Mouse (Mus musculus): ENCODE measurements around the gene Tyrobp.
A peak's percentile ranks its signal among the peaks of the same experiment; 100 is the strongest.

The Tyrobp gene

DNA sequence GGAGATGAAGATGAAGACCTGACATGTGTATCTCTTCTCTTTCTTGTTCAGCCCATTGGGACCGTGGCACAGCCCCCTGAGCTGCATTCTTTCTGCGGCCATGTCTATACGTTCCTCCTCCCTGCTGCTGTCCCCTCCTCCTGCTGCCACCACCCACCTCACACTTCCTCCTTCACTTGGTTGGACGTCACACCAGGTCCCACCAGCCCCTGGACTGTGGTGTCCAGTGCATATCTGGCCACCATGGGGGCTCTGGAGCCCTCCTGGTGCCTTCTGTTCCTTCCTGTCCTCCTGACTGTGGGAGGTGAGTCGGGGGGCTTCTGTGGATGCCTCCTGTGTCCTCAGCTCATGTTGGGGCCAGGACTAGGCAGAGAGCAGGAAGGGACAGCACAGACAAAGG, at the start of gene Tyrobp:
Gene Tyrobp, plus strand, starts transcription at position 165 of the 400 bp plus-strand sequence.
- DNase-seq: peak; percentile 20

DNA sequence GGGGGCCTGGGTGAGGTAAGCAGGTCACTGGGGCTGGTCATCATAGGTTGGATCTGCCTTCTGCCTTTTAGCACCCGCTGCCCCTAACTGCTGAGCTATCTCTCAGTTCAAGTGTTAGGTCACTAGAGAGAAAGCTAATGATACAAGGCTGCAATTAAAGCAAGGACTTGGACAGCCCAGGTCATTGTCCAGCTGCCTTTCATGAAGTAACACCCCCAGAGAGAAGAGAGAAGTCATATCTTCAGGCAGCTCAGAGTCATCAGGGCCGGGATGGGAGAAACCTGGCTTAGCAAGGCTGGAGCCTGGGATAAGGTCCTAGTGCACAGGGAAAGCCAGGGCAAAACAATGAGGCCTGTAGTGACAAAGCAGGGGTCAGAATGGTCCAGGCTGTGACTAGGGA, 46.1 kb upstream of the Tyrobp start:
- DNase-seq: no peak

DNA sequence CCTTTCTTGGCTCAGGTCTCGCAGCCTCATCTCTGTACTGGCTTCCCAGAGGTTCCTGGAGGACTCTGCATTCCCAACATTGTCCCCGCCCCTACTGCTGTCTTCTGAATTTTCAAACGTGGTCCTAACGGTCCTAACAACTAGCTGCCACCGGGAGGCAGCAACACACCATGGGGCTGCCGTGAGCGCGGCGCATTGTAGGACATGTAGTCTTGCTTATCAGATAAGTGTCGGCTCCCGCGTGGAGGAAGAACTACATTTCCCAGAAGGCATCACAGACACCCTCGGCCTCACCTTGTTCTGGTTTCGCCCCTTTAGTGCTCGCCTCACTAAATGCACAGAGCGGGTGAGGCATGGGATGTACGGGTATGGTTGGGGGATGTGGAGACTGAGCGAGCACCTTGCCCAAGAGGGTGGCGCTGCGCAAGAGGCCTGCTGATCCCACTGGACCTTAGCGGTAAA, 40.0 kb upstream of the Tyrobp start:
- DNase-seq: peak; percentile 89

DNA sequence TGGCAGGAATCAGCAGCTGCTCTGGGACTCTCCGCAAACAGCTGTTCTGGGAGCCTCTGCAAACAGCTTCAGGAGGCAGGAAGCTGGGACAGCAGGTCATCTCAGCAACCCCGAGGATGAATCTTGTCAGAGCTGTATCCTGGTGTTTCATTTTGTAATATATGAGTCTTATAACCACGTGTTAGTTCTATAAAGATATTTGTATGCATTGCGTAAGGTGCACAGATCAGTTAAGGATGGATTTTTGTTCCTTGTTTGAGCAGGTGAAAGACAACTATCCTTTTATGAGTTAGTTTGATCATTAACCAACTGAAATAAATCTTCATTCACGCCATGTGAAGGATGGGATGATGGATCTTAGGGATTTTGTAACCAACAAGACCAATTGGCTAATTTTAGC, 33.5 kb upstream of the Tyrobp start:
- DNase-seq: no peak

DNA sequence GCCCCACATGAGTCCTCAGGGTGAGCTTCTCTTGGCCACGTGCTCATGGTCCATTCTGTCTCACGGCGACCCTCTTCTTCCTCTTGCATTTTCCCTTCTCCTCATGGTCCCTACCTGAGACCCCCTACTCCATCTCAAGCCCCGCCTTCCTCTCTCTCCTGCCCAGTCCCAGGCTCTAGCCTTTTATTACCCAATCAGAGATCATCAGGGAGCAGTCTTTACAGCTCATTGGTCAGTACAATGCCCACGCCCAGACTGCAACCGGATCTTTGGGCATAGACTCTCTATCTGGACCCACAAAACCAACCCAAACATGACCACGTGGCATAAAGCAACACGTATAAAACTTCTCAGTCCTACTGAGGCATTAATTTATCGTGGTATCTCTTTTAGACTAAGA, 29.5 kb upstream of the Tyrobp start:
- DNase-seq: no peak

DNA sequence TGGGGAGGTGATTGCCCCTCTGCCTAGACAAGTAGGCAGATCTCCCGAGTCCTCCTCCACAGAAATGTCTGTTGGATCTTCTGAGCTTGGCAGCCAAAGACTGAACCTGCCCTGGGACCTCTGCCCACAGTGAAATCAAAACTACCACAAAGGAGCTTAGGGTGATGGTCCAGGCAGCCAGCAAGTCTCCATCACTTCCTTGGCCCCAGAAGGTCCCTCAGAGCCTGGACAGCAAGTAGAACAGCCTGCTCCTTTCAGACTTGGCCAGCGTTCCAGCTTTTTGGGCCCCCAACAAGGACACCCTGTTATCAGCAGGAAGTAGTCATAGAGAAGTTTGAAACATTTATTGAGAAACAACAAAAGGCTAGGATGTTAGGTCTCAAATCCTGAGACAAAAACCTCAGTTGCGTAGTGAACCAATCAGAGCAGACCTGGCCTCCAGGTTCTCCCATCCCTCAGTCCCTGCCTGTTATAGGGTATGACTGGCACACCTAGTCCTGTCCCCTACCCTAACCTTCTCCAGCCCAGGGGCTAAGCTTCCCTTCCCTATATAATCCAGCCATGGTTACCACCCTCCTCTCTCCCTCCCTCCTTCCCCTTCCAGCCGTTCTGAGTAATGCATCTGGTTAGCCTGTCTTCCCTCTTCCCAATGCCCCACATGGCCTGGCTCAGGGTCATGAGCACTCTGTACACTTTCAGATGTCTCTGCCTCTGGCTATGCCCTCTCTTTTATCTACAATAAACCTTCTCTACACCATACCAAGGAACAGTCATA, 20.6 kb upstream of the Tyrobp start:
- peak; percentile 22 for DNase-seq

DNA sequence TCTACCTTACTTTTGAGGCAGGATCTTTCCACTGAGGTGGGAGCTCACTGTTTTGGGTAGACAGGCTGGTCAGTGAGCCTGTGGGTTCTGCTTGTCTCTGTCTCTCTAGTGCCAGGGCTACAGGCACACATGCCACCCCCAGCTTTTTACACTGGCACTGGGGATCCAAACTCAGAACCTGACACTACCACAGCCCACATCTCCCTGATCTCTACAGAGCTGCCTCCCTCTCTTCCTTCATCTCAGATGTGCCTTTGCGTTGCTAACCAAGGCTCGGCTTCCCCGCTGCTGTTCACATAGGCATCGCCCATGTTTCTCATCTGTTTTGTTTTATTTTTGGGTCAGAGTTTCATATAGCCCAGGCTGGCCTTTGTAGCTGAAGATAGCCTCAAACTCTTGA, 19.9 kb upstream of the Tyrobp start:
- DNase-seq: peak; percentile 59

DNA sequence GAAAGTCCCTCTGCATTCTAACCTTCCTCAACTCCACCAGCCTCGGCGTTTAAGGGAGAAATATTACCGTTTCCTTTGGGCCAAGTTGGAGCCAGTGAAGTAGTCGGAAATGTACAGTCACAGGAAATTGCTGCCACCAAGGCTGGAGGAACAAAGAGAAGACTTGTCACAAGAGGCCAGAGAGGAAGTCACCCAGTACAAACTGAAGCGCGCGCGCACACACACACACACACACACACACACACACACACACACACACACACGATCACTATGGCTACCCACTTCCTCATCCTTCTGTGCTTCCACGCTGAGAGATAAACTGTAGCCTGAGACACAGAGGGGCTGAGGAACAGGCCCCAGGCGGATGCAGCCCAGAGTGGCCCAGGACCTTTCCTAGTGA, 19.2 kb upstream of the Tyrobp start:
- DNase-seq: peak; percentile 77

DNA sequence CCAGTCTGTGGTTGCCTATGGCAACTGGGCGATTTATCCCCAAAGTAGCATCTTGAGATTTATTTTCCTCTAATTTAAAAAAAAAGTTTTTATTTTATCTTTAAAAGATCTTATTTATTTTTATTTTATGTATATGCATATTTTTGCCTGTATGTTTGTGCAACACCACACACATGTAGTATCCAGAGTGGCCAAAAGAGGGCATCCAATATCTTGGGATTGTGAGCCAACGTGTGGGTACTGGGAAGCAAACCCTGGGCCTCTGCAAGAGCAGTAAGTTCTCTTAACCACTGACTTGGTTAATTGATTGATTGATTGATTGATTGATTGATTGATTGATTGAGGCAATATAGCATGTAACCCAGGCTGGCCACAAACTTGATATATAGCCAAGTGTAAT, 18.7 kb upstream of the Tyrobp start:
- peak; percentile 65 for DNase-seq

DNA sequence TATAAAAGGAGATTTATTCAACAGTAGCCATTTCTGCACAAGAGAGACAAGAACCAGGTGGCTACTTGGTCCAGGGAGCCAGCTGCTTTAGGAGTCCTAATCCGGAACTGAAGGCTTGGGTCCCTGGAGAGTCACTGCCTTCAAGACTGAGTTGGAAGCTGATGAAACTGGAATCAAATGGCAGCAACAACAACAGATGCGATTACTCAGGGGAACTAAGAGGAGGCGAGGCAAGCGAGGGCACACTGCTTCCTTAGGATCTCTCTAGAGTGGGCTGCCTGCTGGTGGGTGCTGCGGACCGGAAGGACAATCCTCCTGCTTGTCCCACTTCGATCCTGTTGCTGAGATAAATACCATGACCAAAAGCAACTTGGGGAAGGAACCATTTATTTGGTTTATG, 13.9 kb upstream of the Tyrobp start:
- DNase-seq: no peak

DNA sequence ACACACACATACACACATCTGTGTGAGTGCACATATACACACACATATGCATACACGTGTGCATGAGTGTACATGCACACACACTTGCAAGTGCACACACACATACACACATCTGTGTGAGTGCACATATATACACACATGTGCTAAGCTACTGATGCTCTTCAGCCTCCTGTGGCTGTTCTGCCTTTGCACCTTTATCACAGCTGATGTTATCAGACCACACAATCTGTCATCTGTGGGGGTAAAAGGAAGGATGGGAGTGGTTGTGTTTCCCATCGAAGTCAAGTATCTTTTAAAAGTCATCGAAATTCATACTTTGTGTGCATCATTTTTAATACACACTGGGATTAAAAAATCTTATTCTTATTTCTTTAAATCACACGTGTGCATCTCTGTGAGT, 11.2 kb upstream of the Tyrobp start:
- peak; percentile 1 for DNase-seq

DNA sequence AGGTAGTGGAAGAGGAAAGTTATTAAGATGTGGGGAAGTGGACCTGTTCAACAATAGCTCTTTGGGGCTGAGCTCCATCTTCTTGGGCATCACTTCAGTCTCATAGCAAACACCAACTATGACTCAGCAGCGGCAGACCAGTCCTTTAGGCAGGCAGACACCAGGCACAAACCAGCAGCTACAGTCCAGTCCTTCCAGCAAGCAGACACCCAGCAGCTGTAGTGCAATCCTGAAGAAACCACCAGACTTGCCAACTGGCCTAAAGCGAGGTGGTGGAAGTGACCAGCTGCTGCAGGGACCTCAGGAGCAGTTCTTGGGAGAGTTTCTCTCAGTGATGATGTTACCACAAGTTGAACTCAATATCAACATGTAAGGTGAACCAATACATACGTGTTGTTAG, 4.9 kb upstream of the Tyrobp start:
- no peak for DNase-seq

DNA sequence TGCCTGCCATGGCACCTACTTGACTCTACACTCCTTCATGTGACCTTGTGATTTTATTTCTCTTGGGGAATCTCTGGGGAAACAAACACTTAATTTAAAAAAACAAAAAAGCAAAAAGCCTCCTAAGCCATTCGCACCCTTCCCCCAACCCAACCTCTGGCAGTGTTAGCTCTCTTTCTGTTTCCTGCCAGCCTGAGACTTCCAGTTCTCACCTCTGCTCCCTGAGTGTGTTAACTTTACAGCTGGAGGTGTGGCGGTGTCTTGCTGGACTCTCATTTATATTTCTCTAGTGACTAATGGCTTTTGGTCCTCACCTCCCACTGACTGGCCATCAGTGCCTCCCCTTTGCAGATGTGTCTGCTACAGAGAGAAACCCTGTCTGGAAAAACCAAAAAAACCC, 3.8 kb upstream of the Tyrobp start:
- DNase-seq: peak; percentile 56

DNA sequence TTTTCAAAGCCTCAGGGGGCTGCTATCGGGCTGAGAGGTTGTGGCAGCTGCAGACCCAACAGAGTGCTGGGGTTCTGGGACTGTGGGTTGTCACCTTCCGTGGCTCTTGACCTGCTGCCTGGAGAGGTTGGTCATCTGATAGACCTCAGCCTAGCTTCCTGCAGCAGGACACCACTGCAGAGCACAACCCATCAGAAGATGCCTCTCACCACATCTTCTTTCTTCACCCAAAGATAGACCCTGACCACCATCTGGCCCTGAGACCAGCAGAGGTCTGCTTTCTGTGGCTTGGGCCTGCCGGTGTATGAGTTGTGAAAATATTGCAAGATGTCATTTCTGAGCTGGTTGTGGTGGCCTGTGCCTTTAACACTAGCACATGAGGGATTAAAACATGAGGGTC, 2.5 kb upstream of the Tyrobp start:
- no peak for DNase-seq

DNA sequence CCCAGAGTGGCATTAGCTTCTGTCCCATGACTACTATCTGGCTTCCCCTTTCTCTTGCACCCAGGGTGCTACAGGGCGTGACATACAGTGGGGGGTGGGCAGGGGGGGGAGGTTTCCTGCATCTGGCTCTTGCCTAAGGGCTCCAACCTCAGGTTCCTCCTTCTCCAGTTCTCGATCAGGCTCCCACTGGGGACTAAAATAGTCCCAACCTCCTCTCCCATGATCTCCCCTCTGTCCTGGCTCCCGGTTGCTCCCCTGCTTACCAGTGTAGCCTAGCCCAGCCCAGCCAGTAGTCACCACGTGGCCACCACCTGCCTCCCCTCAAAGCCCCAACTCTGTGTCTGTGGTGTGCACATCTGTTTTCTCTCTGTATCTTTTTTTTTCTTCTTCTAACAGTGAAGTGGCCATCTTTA, 819 bp upstream of the Tyrobp start:
- peak; percentile 59 for DNase-seq

DNA sequence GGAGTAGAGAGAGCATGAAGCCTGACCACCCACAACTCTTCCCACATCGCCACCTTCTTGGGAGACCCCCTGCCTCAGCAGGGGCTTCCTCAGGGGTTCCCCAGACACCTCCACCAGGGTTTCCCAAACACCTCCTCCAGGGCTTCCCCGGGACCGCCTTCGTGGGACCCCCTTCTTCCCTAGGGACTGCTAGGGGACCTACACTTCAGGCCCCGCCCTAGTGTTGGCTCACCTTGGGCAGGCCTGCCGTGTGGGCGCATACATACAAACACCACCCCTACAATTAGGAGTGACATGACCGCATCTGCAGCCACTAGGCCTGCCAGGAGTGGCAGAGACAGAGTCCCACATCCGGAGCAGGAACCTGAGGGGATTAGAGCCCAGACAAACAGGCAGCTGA, 4.3 kb downstream of the Tyrobp start:
- peak; percentile 60 for DNase-seq

DNA sequence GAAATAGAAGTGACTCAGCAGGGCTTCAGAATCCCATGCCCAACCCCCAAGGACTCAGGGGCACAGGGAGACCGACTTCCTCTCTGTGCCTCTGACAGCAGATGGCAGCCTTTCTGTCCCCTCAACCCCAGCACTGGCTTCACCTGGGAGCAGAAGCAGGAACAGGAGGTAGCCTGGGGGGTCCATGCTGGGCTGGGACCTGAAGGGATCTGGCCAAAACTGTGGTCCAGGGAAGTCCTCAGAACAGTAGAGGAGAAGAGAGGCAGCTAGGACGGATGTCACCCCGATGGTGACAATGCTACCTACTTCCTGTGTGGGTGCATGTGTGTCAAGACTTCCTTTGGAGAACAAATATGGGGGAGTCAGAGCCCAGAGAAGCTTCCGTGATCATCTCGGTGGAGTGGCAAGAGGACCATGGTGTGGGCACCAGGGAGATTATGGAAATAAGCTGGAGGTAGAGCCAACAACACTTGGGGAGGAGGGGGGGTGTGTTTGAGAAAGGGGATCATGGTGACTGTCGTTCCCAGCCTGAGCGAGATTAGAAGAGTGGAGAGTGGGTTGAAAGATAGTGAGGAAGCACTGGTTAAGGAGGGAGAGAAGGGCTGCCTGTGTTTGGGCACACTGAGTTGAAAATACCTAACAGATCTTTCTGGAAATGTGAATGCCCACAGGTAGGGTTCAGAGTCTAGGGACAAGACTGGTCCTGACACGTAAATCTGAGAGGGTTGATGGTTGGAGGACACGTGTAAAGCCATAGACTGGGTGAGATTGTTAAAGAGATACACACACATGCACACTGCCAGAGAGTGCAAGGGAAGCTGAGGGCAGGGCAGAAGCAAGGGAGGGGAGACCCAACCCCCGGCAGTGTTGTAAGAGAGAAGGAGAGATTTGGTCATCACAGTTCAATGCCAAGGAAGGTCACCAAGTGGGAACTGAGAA, 6.3 kb downstream of the Tyrobp start, which contains the start of gene Hcst:
Gene Hcst, minus strand, starts transcription at position 294 of the 939 bp plus-strand sequence.
- peak; percentile 70 for DNase-seq

DNA sequence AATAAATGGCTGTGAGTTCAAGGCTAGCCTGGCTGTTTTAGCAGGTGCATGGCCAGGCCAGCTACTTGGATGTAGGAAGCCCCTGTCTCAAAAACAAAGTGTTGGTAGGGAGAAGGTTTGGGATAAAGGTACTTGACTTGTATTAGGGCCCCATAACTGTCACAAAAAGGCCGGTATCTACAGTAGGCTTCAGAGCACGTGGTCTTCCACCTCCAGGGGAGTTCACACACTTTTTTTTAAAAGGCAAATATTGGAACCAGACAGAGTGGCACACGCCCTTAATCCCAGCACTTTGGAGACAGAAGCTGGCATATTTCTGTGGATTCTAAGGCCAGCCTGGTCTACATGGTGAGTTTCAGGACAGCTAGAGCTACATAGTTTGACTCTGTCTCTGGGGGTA, 7.1 kb downstream of the Tyrobp start:
- no peak for DNase-seq

DNA sequence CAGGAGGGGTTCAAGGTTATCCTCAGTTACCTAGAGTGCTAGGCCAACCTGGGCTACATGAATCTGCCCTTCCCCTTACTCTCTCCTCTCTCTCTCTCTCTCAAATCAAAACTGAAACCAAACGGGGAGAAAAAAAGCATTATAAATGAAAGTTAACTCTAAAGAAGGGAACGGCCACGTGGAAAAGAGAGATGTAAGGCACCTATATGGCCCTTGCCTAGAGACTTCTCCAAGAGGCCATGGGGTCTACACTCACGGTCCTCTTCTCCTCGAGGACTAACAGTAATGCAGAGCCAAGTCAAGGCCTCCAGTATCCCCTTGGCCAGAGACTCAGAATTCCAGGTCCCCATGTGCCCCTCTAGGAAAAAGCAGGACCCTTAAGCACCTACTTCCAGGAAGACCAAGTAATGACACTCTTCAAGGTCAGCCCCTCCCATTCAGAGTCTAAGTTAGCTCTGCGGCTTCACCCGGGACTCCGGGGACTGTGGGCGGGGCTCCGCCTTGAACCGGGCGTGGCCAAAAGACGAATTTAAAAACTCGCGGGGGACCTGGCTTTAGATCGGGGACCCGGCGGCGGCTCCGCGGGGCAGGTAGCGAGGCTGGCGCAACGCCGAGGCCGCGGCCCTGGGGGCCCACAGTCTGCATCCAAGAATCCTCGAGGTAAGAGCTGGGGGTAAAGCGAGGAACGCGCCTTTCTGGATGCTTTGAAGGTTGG, 7.8 kb downstream of the Tyrobp start, which contains the start of gene Nfkbid:
Gene Nfkbid, plus strand, starts transcription at position 558 of the 715 bp plus-strand sequence.
- DNase-seq: peak; percentile 95

DNA sequence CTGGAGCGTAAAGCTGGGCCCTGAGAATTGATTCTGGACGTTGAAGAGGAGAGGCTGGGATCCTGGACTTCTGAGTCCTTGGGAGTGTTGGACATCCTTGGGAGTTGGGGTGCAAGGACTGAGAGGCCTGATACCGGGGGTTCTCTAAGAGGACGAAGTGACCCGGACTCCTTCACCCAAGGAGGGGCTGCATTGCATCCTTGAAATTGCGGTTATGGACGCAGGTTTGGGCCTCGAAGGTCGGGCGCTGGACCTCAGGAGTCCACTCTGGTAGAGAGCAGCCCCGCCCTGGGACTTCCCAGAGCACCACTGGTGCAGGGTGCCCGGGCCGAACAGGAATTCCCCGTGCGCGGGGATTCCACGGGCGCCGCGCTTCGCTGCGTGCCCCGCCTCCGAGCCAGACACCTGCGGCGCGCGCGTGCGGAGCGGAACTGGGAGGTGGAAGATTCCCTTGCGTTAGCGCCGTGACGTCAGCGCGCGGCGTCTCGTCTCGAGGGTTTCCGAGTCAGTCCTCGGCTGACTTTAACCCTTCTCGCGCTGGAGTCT, 8.4 kb downstream of the Tyrobp start:
- peak; percentile 98 for DNase-seq

DNA sequence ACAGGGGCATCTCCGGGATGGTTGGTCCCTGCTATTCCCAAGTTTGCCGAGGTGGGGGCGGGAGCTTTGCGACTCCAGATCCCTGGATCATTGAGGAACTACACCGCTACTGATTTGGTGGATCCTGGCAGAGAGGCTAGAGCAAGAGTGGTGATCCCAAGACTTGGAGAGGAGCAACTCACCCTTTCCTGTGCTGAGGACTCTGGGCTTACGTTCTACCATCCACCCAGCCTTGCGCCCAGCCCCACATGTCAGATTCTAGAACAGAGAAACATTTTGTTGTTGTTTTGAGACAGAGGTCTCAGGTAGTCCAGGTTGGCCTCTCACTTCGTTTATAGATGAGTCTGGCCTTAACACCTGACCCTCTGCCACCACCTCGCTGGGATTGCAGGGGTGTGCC, 9.0 kb downstream of the Tyrobp start:
- DNase-seq: peak; percentile 58

DNA sequence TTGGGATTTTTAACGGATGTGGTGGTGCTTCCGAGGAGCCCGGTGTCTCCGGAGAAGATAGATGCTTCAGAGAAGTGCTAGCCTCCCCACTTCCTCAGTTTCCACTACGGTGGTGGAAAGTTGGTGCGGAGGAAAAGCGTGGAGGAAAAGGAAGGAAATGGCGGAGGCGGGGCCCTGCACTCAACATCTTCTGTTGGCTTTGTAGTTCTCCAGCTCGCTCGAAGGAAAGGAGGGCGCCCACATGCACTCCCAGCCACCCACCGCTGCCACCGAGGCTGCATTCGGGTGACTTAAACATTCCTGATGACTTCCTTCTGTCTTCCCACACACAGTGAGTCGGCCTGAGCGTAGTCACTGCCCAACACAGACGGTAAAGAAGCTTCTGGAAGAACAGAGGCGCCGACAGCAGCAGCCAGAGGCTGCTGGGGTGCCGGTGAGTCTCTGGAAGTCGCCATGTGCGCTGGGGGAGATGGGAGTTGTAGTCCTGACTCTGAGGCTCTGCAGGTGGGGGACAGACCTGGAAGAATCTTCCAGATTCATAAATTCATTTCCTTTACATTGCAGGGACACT, 9.6 kb downstream of the Tyrobp start:
- peak; percentile 74 for DNase-seq
